Mouse (Mus musculus): ENCODE results near the gene Vgll4.

GRCm38 (mm10) chr6:114904818-114905217 lies 65.0 kb downstream of the Vgll4 start:
- TF ChIP-seq CTCF (IDR thresholded peaks at IDR 0.05) (no peak), POLR2A (IDR thresholded peaks at IDR 0.05; ENCODE audit: insufficient read depth, low read depth, low read length) (no peak), EP300 (IDR thresholded peaks at IDR 0.05; ENCODE audit: insufficient read depth, low read depth, low read length) (no peak)

Data from heart, adult 2 months (tissue).